Mouse (Mus musculus) small intestine, adult 2 months (tissue): Measurements from ENCODE around the gene Samd7.

Experiments used
- CTCF ChIP-seq: fragments of 200-500 bp; IDR thresholded peaks from 2 replicates; pipeline ENCODE4 v1.5.1; 2012; ENCODE audit warnings: low read depth, mild to moderate bottlenecking, control low read depth, inconsistent platforms, low read length, moderate library complexity, mixed read lengths; ENCODE audit not compliant: insufficient replicate concordance, insufficient read length; ENCODE audit errors: extremely low read depth
- POLR2A ChIP-seq: fragments of 200-500 bp; IDR thresholded peaks from 2 replicates; pipeline ENCODE4 v1.6.1; 2012; ENCODE audit warnings: low read depth, mild to moderate bottlenecking, control low read depth, inconsistent platforms, low read length, moderate library complexity

GRCm38 (mm10) chr3:30774677-30775076, 28.6 kb downstream of the Samd7 start:
- no peak for TF ChIP-seq CTCF
- TF ChIP-seq POLR2A, result no peak
